Mouse (Mus musculus) lung, embryonic 16.5 days (tissue): ENCODE results near the gene B4galt2. TPM values are rescaled to one million over a fixed set of nuclear protein-coding genes. Genes with fewer than 3 reads are reported as not detected.

Source experiments
- ATAC-seq: fragments of 200-750 bp; cut with Nextera tagmentation; 2 replicates; pipeline ENCODE4 v1.8.0; 2017; ENCODE audit warnings: low read depth, mild to moderate bottlenecking, moderate library complexity
- H3K27ac ChIP-seq: fragments of 300-500 bp; sonication (generic); 2 replicates; pipeline ENCODE4 v1.5.1; 2014; ENCODE audit warnings: mild to moderate bottlenecking, control low read depth, low read length
- H3K27me3 ChIP-seq: fragments of 300-500 bp; sonication (generic); 2 replicates; pipeline ENCODE4 v1.6.1; 2014; ENCODE audit warnings: low read depth, low read length, mixed read lengths; ENCODE audit not compliant: control insufficient read depth, insufficient read depth
- H3K36me3 ChIP-seq: fragments of 300-500 bp; sonication (generic); 2 replicates; pipeline ENCODE4 v1.6.1; 2014; ENCODE audit warnings: low read length; ENCODE audit not compliant: control insufficient read depth, insufficient read depth
- H3K4me1 ChIP-seq: fragments of 300-500 bp; sonication (generic); replicated peaks from 2 replicates; pipeline ENCODE4 v1.6.1; 2014; ENCODE audit warnings: low read length, mixed read lengths; ENCODE audit not compliant: control insufficient read depth, insufficient read depth
- H3K4me2 ChIP-seq: fragments of 300-500 bp; sonication (generic); 2 replicates; pipeline ENCODE4 v1.6.1; 2014; ENCODE audit warnings: low read depth, low read length, control low read depth
- H3K4me3 ChIP-seq: fragments of 300-500 bp; sonication (generic); 2 replicates; pipeline ENCODE4 v1.5.1; 2014; ENCODE audit warnings: mild to moderate bottlenecking, low read length, control low read depth
- H3K9ac ChIP-seq: fragments of 300-500 bp; sonication (generic); 2 replicates; pipeline ENCODE4 v1.6.1; 2014; ENCODE audit warnings: low read length, control low read depth
- H3K9me3 ChIP-seq: fragments of 300-500 bp; sonication (generic); 2 replicates; pipeline ENCODE4 v1.6.1; 2016; ENCODE audit warnings: low read length; ENCODE audit not compliant: control insufficient read depth
- WGBS: fragments of 180-500 bp; shearing (Covaris S2); extraction: QIAGEN DNeasy Blood & Tissue Kit; methylation state at CpG from one replicate; pipeline ENCODE4 v1.1.7; 2014; 5-methylcytosine and 5-hydroxymethylcytosine counted together
- polyA plus RNA-seq: library from polyadenylated mRNA; unstranded; fragments of >200 nt; fragmentation: Nextera tagmentation; extraction: Ambion mirVana; gene quantifications from 2 replicates; pipeline ENCODE4 v1.2.1, GENCODE M21; 2015

Gene B4galt2
- polyA plus RNA-seq, 1 experiment from 2014 or later: 12.0 TPM

- no peak overlapping the region for H3K9ac ChIP-seq
- H3K4me2 ChIP-seq: no peak overlapping the region
- H3K27ac ChIP-seq: no peak overlapping the region
- H3K27me3 ChIP-seq: no peaks in the 10 kb centered on the region
- H3K4me3 ChIP-seq: no peak overlapping the region
- WGBS: 76% methylated on average over 8 of the region's 8 CpGs
- H3K4me1 ChIP-seq: peaks cover 10% of the 10 kb centered on the region
- peaks cover 6% of the 10 kb centered on the region for H3K36me3 ChIP-seq
- no peaks in the 10 kb centered on the region for H3K9me3 ChIP-seq
- ATAC-seq: no peak
Measured at GRCm38 (mm10) chr4:117894601-117895000, 11.3 kb upstream of the B4galt2 start.

GRCm38 (mm10) chr4:117893376-117893775 lies 10.1 kb upstream of the B4galt2 start:
- 9% methylated on average over 9 of the region's 9 CpGs for WGBS
- no peak overlapping the region for H3K27ac ChIP-seq
- no peak overlapping the region for H3K4me3 ChIP-seq

GRCm38 (mm10) chr4:117891738-117892161 lies 8.5 kb upstream of the B4galt2 start, which contains the start of gene Dph2:
Gene Dph2 (minus strand): TSS chr4:117892032.
- peak; percentile 84 for ATAC-seq
- peak within 1 kb of the TSS; percentile 66 for H3K4me3 ChIP-seq
- H3K9ac ChIP-seq: peak within 1 kb of the TSS; percentile 62
- WGBS: 0% methylated on average over 21 of the region's 21 CpGs
- no peaks in the 10 kb centered on the region; the same call in 1 of the 2 replicates for H3K36me3 ChIP-seq
- no peaks in the 10 kb centered on the region for H3K27me3 ChIP-seq
- no peaks in the 10 kb centered on the region for H3K9me3 ChIP-seq
- H3K4me2 ChIP-seq: peak within 1 kb of the TSS; percentile 78
- H3K27ac ChIP-seq: no peak within 1 kb of the TSS
- peaks cover 12% of the 10 kb centered on the region for H3K4me1 ChIP-seq

More at GRCm38 (mm10) chr4:117893376-117893775, 10.1 kb upstream of the B4galt2 start:
- ATAC-seq: no peak
- Histone ChIP-seq H3K4me2 (no peak overlapping the region), H3K9ac (no peak overlapping the region), H3K36me3 (no peaks in the 10 kb centered on the region; the same call in 1 of the 2 replicates), H3K9me3 (no peaks in the 10 kb centered on the region), H3K4me1 (peaks cover 10% of the 10 kb centered on the region), H3K27me3 (no peaks in the 10 kb centered on the region)

- ATAC-seq: no peak
- no peak overlapping the region for H3K4me3 ChIP-seq
- 84% methylated on average over 8 of the region's 8 CpGs for WGBS
- no peaks in the 10 kb centered on the region for H3K9me3 ChIP-seq
- H3K9ac ChIP-seq: no peak overlapping the region
- no peaks in the 10 kb centered on the region; the same call in 1 of the 2 replicates for H3K36me3 ChIP-seq
- peak overlapping the region; percentile 78; the same call in 1 of the 2 replicates for H3K4me2 ChIP-seq
- no peak overlapping the region for H3K27ac ChIP-seq
- H3K27me3 ChIP-seq: no peaks in the 10 kb centered on the region
- peaks cover 19% of the 10 kb centered on the region for H3K4me1 ChIP-seq
Measured at GRCm38 (mm10) chr4:117890750-117891149, 7.5 kb upstream of the B4galt2 start.

- no peak overlapping the region for H3K9ac ChIP-seq
- 88% methylated on average over 14 of the region's 14 CpGs for WGBS
- H3K36me3 ChIP-seq: peaks cover 2% of the 10 kb centered on the region; the same call in 1 of the 2 replicates
- H3K27me3 ChIP-seq: no peaks in the 10 kb centered on the region
- H3K4me2 ChIP-seq: no peak overlapping the region
- no peak overlapping the region for H3K4me3 ChIP-seq
- H3K4me1 ChIP-seq: peaks cover 19% of the 10 kb centered on the region
- no peak overlapping the region for H3K27ac ChIP-seq
- ATAC-seq: no peak
- H3K9me3 ChIP-seq: no peaks in the 10 kb centered on the region
Measured at GRCm38 (mm10) chr4:117890031-117890430, 6.7 kb upstream of the B4galt2 start.

GRCm38 (mm10) chr4:117889471-117889870 lies 6.2 kb upstream of the B4galt2 start:
- H3K4me1 ChIP-seq: peaks cover 19% of the 10 kb centered on the region
- no peak overlapping the region for H3K4me2 ChIP-seq
- ATAC-seq: no peak
- no peak overlapping the region for H3K9ac ChIP-seq
- no peak overlapping the region for H3K27ac ChIP-seq
- no peaks in the 10 kb centered on the region for H3K27me3 ChIP-seq
- no peaks in the 10 kb centered on the region for H3K9me3 ChIP-seq
- no peak overlapping the region for H3K4me3 ChIP-seq
- 87% methylated on average over 15 of the region's 15 CpGs for WGBS
- peaks cover 2% of the 10 kb centered on the region; the same call in 1 of the 2 replicates for H3K36me3 ChIP-seq

- 75% methylated on average over 2 of the region's 2 CpGs for WGBS
- ATAC-seq: no peak
- H3K4me1 ChIP-seq: peaks cover 25% of the 10 kb centered on the region
- no peaks in the 10 kb centered on the region for H3K9me3 ChIP-seq
- no peak overlapping the region for H3K4me3 ChIP-seq
- no peak overlapping the region for H3K27ac ChIP-seq
- no peak overlapping the region for H3K9ac ChIP-seq
- no peak overlapping the region for H3K4me2 ChIP-seq
- no peaks in the 10 kb centered on the region for H3K27me3 ChIP-seq
- H3K36me3 ChIP-seq: peaks cover 2% of the 10 kb centered on the region; the same call in 1 of the 2 replicates
Measured at GRCm38 (mm10) chr4:117887920-117888319, 4.6 kb upstream of the B4galt2 start.

GRCm38 (mm10) chr4:117887133-117887532 lies 3.8 kb upstream of the B4galt2 start, which contains the start of gene Atp6v0b:
Gene Atp6v0b (minus strand): TSS chr4:117887333.
- ATAC-seq: peak; percentile 89
- peak within 1 kb of the TSS; percentile 92 for H3K9ac ChIP-seq
- H3K4me2 ChIP-seq: peak within 1 kb of the TSS; percentile 98
- WGBS: under 1% methylated on average over 37 of the region's 37 CpGs
- peaks cover 27% of the 10 kb centered on the region for H3K4me1 ChIP-seq
- H3K36me3 ChIP-seq: peaks cover 2% of the 10 kb centered on the region; the same call in 1 of the 2 replicates
- H3K27me3 ChIP-seq: no peaks in the 10 kb centered on the region
- peak within 1 kb of the TSS; percentile 39 for H3K27ac ChIP-seq
- no peaks in the 10 kb centered on the region for H3K9me3 ChIP-seq
- peak within 1 kb of the TSS; percentile 97 for H3K4me3 ChIP-seq

- peaks cover 2% of the 10 kb centered on the region; the same call in 1 of the 2 replicates for H3K36me3 ChIP-seq
- H3K27me3 ChIP-seq: no peaks in the 10 kb centered on the region
- no peaks in the 10 kb centered on the region for H3K9me3 ChIP-seq
- H3K27ac ChIP-seq: peak overlapping the region; percentile 39
- peak overlapping the region; percentile 92 for H3K9ac ChIP-seq
- under 1% methylated on average over 24 of the region's 24 CpGs for WGBS
- peak; percentile 2; the same call in 1 of the 2 replicates for ATAC-seq
- H3K4me2 ChIP-seq: peak overlapping the region; percentile 98
- peaks cover 27% of the 10 kb centered on the region for H3K4me1 ChIP-seq
- H3K4me3 ChIP-seq: peak overlapping the region; percentile 97
Measured at GRCm38 (mm10) chr4:117886644-117887043, 3.4 kb upstream of the B4galt2 start.
